Mouse (Mus musculus) kidney, adult 8-10 months (tissue): ENCODE results near the gene Olfr1128.
"Not testable (repeated sequence)": the region's sequence is repeated elsewhere in the genome, so short reads cannot be mapped to it uniquely, and the experiment has no call there.

Experiments
- DNase-seq, 2 experiments: peaks; one replicate each; pipeline ENCODE4 v3.0.0; 2022

Gene Olfr1128

DNA sequence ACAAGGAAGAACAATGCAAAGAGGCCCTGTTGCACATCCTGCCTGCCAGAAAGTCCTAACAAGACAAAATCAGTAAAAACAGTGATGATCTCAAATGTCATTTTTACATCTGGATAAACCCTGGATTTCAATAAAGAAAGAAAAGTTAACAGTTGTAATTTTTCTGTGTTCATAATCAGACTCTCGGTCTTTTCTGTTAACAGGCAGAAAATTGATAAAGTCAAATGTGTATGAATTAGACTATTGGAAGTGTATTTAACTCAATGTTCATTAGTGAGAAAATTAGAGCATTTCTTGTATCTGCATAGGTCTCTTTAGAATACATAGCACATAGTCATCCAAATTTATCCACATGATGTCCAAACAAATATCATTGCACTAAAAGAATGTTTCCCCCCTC is at the start of gene Olfr1128:
Gene Olfr1128, minus strand, starts transcription at position 101 of the 400 bp plus-strand sequence.
- no peak for DNase-seq

GRCm38 (mm10) chr2:87573602-87574001 is 28.3 kb upstream of the Olfr1128 start, which contains the start of gene Olfr1129:
Gene Olfr1129 (plus strand): TSS chr2:87573902.
- not testable (repeated sequence) for DNase-seq

DNA sequence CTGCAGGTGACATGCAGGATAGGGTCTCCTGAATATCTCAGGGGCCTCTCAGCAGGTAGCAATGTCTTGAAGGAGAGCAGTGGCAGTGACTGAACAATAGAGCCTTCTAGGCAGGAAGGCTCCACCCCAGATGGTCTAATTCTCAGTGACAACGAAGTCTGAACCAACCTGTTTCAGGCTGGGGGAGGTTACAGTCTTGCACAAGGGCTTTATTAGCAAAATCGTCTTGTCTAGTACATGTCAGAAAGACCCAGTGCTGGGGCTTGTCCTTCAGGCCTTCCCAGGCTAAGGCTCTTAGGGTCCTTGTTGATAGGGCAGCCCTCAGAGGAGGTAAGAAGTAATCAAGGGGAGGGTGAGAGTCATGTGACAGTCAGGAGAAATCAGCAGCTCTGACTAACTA is 10.5 kb downstream of the Olfr1128 start:
- no peak for DNase-seq

DNA sequence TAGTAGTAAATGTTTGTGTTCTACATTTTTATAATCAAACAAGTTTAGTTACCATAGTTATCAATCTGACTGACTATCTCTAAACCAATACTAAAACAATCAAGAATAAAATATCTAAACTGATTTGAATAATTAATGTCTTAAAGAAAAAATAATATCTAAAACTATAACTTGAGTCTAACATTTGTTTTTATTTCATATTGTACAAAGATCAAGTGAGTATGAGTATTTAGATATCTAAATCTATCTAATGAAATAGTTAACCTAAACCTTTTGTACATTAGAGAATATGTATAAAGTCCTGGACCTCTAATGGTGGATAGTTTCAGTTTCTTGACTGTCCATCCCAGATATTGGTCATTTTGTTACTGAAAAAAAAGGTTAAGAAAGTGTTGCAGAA is 13.8 kb downstream of the Olfr1128 start, which contains the start of gene Olfr153:
Gene Olfr153, plus strand, starts transcription at position 301 of the 400 bp plus-strand sequence.
- no peak for DNase-seq

DNA sequence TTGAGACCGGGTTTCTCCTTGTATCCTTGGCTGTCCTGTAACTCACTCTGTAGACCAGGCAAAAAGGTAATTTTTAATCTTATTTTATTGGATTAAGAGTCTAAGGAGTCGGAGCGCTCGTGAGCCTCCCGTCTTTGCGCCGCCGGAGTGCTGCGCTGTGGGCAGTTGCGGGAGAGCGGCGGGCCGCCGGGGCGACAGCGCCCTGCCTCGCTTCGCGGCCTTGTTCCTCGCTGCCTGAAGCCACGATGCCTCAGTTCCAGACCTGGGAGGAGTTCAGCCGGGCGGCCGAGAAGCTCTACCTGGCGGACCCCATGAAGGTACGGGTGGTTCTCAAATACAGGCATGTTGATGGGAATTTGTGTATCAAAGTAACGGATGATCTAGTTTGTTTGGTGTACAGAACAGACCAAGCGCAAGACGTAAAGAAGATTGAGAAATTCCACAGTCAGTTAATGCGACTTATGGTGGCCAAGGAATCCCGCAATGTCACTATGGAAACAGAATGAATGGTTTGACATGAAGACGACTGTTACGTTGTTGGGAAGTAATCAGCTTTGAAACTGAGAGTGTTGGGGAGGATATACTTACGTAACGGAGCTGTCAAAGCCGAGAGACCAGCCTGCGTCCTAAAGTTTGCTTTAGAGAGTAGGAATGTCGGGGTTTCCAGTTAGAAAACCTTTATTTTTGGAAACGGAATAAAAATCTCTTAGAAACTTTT is 19.3 kb downstream of the Olfr1128 start:
- DNase-seq: not testable (repeated sequence)

GRCm38 (mm10) chr2:87520651-87521050 is 24.7 kb downstream of the Olfr1128 start:
- peak; percentile 4 to 23 for DNase-seq

- DNase-seq: no peak
Observed at GRCm38 (mm10) chr2:87516581-87516980, 28.8 kb downstream of the Olfr1128 start.

DNA sequence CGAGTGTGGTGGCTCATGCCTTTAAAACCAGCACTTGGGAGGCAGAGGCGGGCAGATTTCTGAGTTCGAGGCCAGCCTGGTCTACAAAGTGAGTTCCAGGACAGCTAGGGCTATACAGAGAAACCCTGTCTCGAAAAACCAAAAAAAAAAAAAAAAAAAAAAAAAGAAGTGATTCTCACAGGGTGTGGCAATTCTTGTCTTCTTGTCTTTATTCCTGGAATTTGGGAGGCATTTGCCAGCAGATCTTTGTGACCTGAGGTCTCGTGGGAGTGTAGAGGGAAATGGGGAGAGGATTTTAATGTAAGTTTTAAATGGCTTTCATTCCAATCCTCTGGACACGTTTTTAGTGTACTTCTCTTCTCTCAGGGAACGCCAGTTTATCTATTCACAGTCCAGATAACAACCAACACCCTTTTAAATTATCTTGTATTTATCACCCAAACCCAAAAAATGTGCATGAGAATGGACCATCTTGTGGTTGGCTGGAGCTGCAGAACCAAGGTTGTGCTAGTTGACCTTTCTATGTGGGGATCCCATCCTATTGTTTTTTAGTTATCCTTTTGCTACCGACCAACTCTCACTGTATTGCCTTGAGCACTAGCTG is 29.8 kb downstream of the Olfr1128 start:
- no peak for DNase-seq

DNA sequence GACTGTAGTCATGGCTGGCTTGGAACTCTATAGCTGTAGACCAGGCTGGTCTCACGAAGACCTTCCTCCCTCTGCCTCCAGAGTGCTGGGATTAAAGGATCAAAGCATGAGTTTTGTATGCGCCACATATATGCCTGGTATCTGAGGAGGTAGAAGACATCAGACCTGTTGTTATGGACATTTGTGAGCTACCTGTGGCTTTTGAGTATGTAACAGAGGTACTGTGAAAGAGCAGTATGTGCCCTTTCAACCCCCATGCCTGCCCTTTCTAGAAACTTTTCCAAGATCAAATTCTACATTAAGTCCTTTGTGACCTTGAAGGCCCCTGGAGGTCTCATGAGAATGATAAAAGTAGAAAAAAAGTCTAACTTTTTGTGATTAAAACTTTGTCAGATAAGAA is 30.3 kb downstream of the Olfr1128 start:
- DNase-seq: no peak

GRCm38 (mm10) chr2:87506265-87506664 is 39.1 kb downstream of the Olfr1128 start, which contains the start of gene Pramel6:
Gene Pramel6 (plus strand): TSS chr2:87506565.
- no peak for DNase-seq

- not testable (repeated sequence) for DNase-seq
Observed at GRCm38 (mm10) chr2:87496993-87497392, 48.3 kb downstream of the Olfr1128 start, which contains the start of gene Pramel7. Gene Pramel7 (minus strand): TSS chr2:87497093.
